Comparison of ENCODE assay signal across 31 mouse cellular contexts in genomic region chr6:87133966-87134546, GRCm38 (mm10). TPM values are rescaled to one million over a fixed set of nuclear protein-coding genes. Genes with fewer than 3 reads are reported as not detected.
DNase-seq lines count a peak whose midpoint lies in the region; TF ChIP-seq lines count a peak whose summit lies in the region.
"Had no signal": no experiment of that assay in that cellular context is flagged by ENCODE, and none has a peak within 500 bp of the region (broad histone marks: within the 10 kb centered on the region; RNA-seq: fewer than 3 reads in every experiment).

No protein-coding gene starts in this region.

- H3K27ac ChIP-seq in cortical plate, adult 2 months (ENCODE audit: insufficient read depth, low read length), result 0 out of 2 replicates have a peak overlapping the region, but pooled peaks have one; percentile 1
- H3K27ac ChIP-seq: forebrain, embryonic 12.5 days; hindbrain, embryonic 13.5 days; liver, embryonic 14.5 days; macrophage; midbrain, embryonic 13.5 days; stomach, postnatal 0 days had no signal

- TF ChIP-seq POLR2A in cortical plate, adult 2 months (IDR thresholded peaks at IDR 0.05; ENCODE audit: extremely low read depth, insufficient read depth, low read length), result no peak

- peaks cover 2% of the 10 kb centered on the region; the same call in 1 of the 2 replicates for H3K4me1 ChIP-seq in cortical plate, adult 2 months (ENCODE audit: control insufficient read depth, insufficient read depth, low read length)
- H3K4me1 ChIP-seq: forebrain, embryonic 12.5 days; heart, embryonic 12.5 days; midbrain, embryonic 13.5 days had no signal

- intact Hi-C loops in left cerebral cortex, postnatal 25 days (cut with DNase I), result no loop called here
- intact Hi-C loops in left cerebral cortex, postnatal 4 days (cut with DNase I), result no loop called here
- intact Hi-C loops in gastrocnemius, postnatal 36 days (cut with DNase I), result no loop called here

- H3K4me3 ChIP-seq in cortical plate, adult 2 months (ENCODE audit: insufficient read depth, low read length), result no peak overlapping the region
- H3K4me3 ChIP-seq: erythroblast, embryonic 14.5 days; forebrain, embryonic 12.5 days; heart, embryonic 12.5 days; hindbrain, embryonic 13.5 days; midbrain, embryonic 13.5 days had no signal

- peak; percentile 31 to 52 for DNase-seq in frontal cortex, postnatal 36 days (ENCODE audit: low spot score in 2 of 2)
- no peak for DNase-seq in frontal cortex, postnatal 10 days (ENCODE audit: low spot score in 2 of 2)
- DNase-seq in left cerebral cortex, postnatal 25 days (ENCODE audit: low spot score in 2 of 2), result peak; percentile 16 to 71
- no peak for DNase-seq in left cerebral cortex, postnatal 4 days
- peak; percentile 63 for DNase-seq in brain, adult 2 months (ENCODE audit: low read depth, low spot score)
- no peak for DNase-seq in gastrocnemius, postnatal 36 days
- DNase-seq: adrenal gland, postnatal 14 days; cerebellum, adult 18-20 months; gastrocnemius, postnatal 14 days; heart, adult 18-20 months; heart, postnatal 4 days; kidney, adult 9 months; kidney, postnatal 10 days; liver; lung, adult 2 months; lung, postnatal 10 days; right cerebral cortex, postnatal 4 days had no signal

- TF ChIP-seq CTCF in cortical plate, adult 2 months (IDR thresholded peaks at IDR 0.05; ENCODE audit: extremely low read depth, insufficient read depth, low read length), result no peak

RNA-seq across cellular contexts. Expression of gene D6Ertd527e, which starts 29.5 kb away (rescaled TPM):
- total RNA-seq in left cerebral cortex, postnatal 25 days (2021), result not detected
- total RNA-seq in left cerebral cortex, postnatal 4 days (2021), result under 1 TPM in 1 of 2 experiments, not detected in 1; 0.26 TPM
- polyA plus RNA-seq in cortical plate, adult 2 months (2012; rRNA removed), result 0.31 TPM in 1 of 2 replicates, not detected in the other
- total RNA-seq in gastrocnemius, postnatal 36 days (2021), result not detected
- total RNA-seq: adrenal gland, postnatal 14 days; common myeloid progenitor, adult 5-6 weeks; gastrocnemius, postnatal 14 days; heart, adult 18-20 months; heart, postnatal 4 days; layer of hippocampus, postnatal 14 days; megakaryocyte-erythroid progenitor cell, adult 5-6 weeks had no signal
- polyA plus RNA-seq: CD4-positive, CD25-positive, alpha-beta regulatory T cell, adult 4 months; erythroblast, embryonic 14.5 days; neural tube, embryonic 14.5 days had no signal

Comparison
In these comparisons a context has a peak if more than half of its experiments do, and no peak if none do; other contexts are left out.
1. DNase-seq: peak in frontal cortex, postnatal 36 days (2 of 2), left cerebral cortex, postnatal 25 days (2 of 2) and brain, adult 2 months (single experiment); none in frontal cortex, postnatal 10 days (0 of 2), left cerebral cortex, postnatal 4 days (single experiment) and gastrocnemius, postnatal 36 days (0 of 2).